Mouse (Mus musculus) hindbrain, embryonic 12.5 days (tissue): Measurements from ENCODE around the gene Sox6. TPM values are rescaled to one million over a fixed set of nuclear protein-coding genes. Genes with fewer than 3 reads are reported as not detected.

Source experiments
- ATAC-seq: fragments of 200-750 bp; cut with Nextera tagmentation; 2 replicates; pipeline ENCODE4 v1.8.0; 2017; ENCODE audit warnings: moderate TSS enrichment; ENCODE audit not compliant: low FRiP score
- H3K27ac ChIP-seq: fragments of 300-500 bp; sonication (generic); 2 replicates; pipeline ENCODE4 v1.5.1; 2016; ENCODE audit warnings: mild to moderate bottlenecking
- H3K27me3 ChIP-seq: fragments of 300-500 bp; sonication (generic); 2 replicates; pipeline ENCODE4 v1.6.1; 2016; ENCODE audit warnings: mild to moderate bottlenecking
- H3K36me3 ChIP-seq: fragments of 300-500 bp; sonication (generic); 2 replicates; pipeline ENCODE4 v1.6.1; 2016; ENCODE audit warnings: mild to moderate bottlenecking
- H3K4me1 ChIP-seq: fragments of 300-500 bp; sonication (generic); 2 replicates; pipeline ENCODE4 v1.6.1; 2016
- H3K4me2 ChIP-seq: fragments of 300-500 bp; sonication (generic); replicated peaks from 2 replicates; pipeline ENCODE4 v1.6.1; 2016; ENCODE audit warnings: mild to moderate bottlenecking
- H3K4me3 ChIP-seq: fragments of 300-500 bp; sonication (generic); 2 replicates; pipeline ENCODE4 v1.5.1; 2016; ENCODE audit warnings: mild to moderate bottlenecking
- H3K9ac ChIP-seq: fragments of 300-500 bp; sonication (generic); 2 replicates; pipeline ENCODE4 v1.6.1; 2016; ENCODE audit warnings: mild to moderate bottlenecking, moderate library complexity
- H3K9me3 ChIP-seq: fragments of 300-500 bp; sonication (generic); replicated peaks from 2 replicates; pipeline ENCODE4 v1.6.1; 2016; ENCODE audit warnings: mild to moderate bottlenecking
- WGBS: fragments of 180-500 bp; shearing (Covaris S2); methylation state at CpG from one replicate; pipeline ENCODE4 v1.1.7; 2016; 5-methylcytosine and 5-hydroxymethylcytosine counted together
- polyA plus RNA-seq: library from polyadenylated mRNA; unstranded; fragments of >200 nt; fragmentation: Nextera tagmentation; extraction: Ambion mirVana; gene quantifications from 2 replicates; pipeline ENCODE4 v1.2.1, GENCODE M21; 2016

The Sox6 gene
- polyA plus RNA-seq, 1 experiment from 2014 or later = 55.3 TPM

GRCm38 (mm10) chr7:115580461-115580860 lies 458.1 kb downstream of the Sox6 start:
- Histone ChIP-seq H3K27me3 (no peaks in the 10 kb centered on the region), H3K27ac (no peak overlapping the region), H3K36me3 (no peaks in the 10 kb centered on the region), H3K9ac (no peak overlapping the region), H3K4me1 (no peaks in the 10 kb centered on the region), H3K4me2 (no peak overlapping the region), H3K9me3 (no peaks in the 10 kb centered on the region), H3K4me3 (no peak overlapping the region)
- WGBS = 77% methylated on average over 7 of the region's 7 CpGs
- no peak for ATAC-seq

GRCm38 (mm10) chr7:115579826-115580225 lies 458.8 kb downstream of the Sox6 start:
- H3K4me2 ChIP-seq = no peak overlapping the region
- no peak overlapping the region for H3K4me3 ChIP-seq
- H3K27ac ChIP-seq = no peak overlapping the region
- no peaks in the 10 kb centered on the region for H3K4me1 ChIP-seq
- no peak overlapping the region for H3K9ac ChIP-seq
- WGBS = 84% methylated on average over 3 of the region's 3 CpGs
- H3K36me3 ChIP-seq = no peaks in the 10 kb centered on the region
- no peak for ATAC-seq
- no peaks in the 10 kb centered on the region for H3K9me3 ChIP-seq
- H3K27me3 ChIP-seq = no peaks in the 10 kb centered on the region

DNA sequence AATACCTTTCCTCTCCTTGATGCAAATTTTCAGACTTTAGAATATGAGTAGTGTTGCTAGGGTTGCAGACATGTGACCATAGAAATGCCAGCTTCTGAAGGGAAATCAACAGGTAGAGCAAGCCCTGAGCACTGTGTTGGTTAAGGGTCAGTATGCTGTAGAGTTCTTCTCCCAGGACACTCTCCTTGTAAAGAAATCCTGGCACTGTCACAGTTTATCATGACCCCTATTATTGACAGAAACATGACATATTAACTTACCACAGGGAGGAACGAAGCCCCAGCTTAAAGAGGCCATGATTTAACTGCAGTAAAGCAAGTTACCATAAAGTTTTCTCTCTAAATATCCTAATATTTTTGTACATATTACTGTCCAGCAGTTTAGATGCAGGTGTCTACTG lies 462.2 kb downstream of the Sox6 start:
- Histone ChIP-seq H3K9me3 (no peaks in the 10 kb centered on the region), H3K27ac (no peak overlapping the region), H3K9ac (no peak overlapping the region), H3K4me1 (no peaks in the 10 kb centered on the region), H3K27me3 (no peaks in the 10 kb centered on the region), H3K36me3 (no peaks in the 10 kb centered on the region), H3K4me2 (no peak overlapping the region), H3K4me3 (no peak overlapping the region)
- WGBS = 89% methylated on average over 1 of the region's 1 CpGs
- no peak for ATAC-seq

DNA sequence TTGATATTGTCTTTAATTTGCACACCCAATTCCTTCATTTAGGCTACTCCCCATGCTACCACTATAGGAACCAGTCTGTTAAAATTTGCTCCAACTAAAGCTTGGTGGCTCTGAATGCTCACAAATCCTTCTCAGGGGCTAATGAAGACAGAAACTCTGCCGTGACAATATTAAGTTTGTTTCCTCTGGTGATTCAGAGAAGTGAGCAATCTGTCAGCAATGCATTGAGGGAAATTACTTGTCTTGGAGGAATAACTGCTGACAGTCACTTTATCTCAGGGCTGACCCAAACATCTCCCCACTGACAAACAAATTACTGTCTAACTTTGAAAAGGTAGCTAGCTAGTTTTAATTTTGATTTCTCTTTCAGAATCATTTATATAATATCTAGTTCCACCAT lies 463.8 kb downstream of the Sox6 start:
- no peaks in the 10 kb centered on the region for H3K27me3 ChIP-seq
- no peak overlapping the region for H3K27ac ChIP-seq
- H3K4me1 ChIP-seq = no peaks in the 10 kb centered on the region
- no peaks in the 10 kb centered on the region for H3K36me3 ChIP-seq
- no peak for ATAC-seq
- no peak overlapping the region for H3K4me3 ChIP-seq
- H3K9me3 ChIP-seq = no peaks in the 10 kb centered on the region
- WGBS = 47% methylated on average over 1 of the region's 1 CpGs
- H3K9ac ChIP-seq = no peak overlapping the region
- H3K4me2 ChIP-seq = no peak overlapping the region

DNA sequence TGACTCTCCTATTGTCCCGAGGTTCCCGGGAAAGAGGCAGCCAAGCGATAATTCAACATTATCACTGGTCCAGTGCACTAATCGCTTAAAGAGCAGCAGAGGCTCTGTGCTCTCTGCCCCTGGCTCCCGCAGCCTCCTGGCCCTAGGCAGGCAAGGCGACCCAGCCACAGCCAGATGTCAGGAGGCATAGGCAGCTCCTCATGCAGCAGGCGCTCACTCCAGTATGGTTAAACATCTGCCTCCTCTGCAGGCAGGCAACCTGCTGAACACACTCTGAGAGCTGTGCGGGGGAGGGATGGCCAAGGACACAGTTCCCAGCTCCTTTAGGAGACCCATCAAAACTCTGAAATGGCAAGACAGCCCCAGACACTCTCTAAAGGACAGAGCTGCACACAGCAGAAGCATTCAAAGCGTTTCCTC lies 469.8 kb downstream of the Sox6 start:
- peak overlapping the region; percentile 13; the same call in 1 of the 2 replicates for H3K4me3 ChIP-seq
- no peaks in the 10 kb centered on the region for H3K27me3 ChIP-seq
- H3K4me1 ChIP-seq = peaks cover 37% of the 10 kb centered on the region
- peak overlapping the region; percentile 46; the same call in 1 of the 2 replicates for H3K27ac ChIP-seq
- peak; percentile 92 for ATAC-seq
- H3K9me3 ChIP-seq = no peaks in the 10 kb centered on the region
- peak overlapping the region; percentile 29; the same call in 1 of the 2 replicates for H3K9ac ChIP-seq
- 8% methylated on average over 9 of the region's 9 CpGs for WGBS
- H3K36me3 ChIP-seq = no peaks in the 10 kb centered on the region
- H3K4me2 ChIP-seq = peak overlapping the region; percentile 45

DNA sequence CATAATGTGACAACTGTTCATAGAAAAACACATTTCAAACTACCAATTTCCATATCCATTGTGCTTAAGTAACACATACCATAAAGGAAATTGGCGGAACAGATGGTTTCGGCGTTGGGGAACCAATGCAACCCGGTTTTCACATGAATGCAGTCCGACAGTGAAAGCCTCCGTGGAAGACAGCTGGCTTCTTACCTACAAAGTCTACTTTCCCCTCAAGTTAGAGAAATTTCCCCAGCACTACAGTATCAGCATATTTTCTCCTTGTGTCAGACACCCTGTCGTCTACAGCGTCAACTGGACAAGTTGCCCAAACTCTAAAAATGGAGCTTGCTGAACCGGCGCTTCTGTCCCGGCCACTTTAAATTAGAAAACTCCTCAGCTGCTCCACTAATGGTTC lies 470.3 kb downstream of the Sox6 start:
- 21% methylated on average over 11 of the region's 11 CpGs for WGBS
- no peaks in the 10 kb centered on the region for H3K9me3 ChIP-seq
- H3K9ac ChIP-seq = no peak overlapping the region
- peaks cover 42% of the 10 kb centered on the region for H3K4me1 ChIP-seq
- peak overlapping the region; percentile 13; the same call in 1 of the 2 replicates for H3K4me3 ChIP-seq
- peak overlapping the region; percentile 66 for H3K27ac ChIP-seq
- H3K36me3 ChIP-seq = no peaks in the 10 kb centered on the region
- peak; percentile 23 for ATAC-seq
- peak overlapping the region; percentile 45 for H3K4me2 ChIP-seq
- no peaks in the 10 kb centered on the region for H3K27me3 ChIP-seq

- peaks cover 43% of the 10 kb centered on the region for H3K4me1 ChIP-seq
Observed at GRCm38 (mm10) chr7:115566818-115567217, 471.8 kb downstream of the Sox6 start.

DNA sequence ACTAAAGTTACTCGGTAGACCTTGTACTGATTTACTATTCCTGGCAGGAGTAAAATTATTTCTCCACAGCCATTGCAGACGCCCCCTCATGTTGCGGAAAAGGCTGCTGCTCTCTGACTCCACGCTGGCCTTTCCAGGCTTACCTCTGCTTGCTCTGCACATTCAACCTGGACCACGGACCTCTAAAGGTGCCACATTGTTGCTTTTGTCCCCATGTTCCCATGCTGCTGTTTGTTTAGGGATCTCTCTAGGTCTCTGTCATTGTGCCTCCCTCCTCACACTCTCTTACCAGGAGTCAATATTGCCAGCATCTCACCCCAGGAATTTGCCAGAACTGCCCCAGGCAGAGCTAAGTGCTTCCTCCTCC lies 473.6 kb downstream of the Sox6 start:
- no peak overlapping the region for H3K9ac ChIP-seq
- no peak overlapping the region for H3K27ac ChIP-seq
- H3K4me2 ChIP-seq = no peak overlapping the region
- WGBS = 58% methylated on average over 5 of the region's 5 CpGs
- no peaks in the 10 kb centered on the region for H3K27me3 ChIP-seq
- H3K9me3 ChIP-seq = no peaks in the 10 kb centered on the region
- no peak for ATAC-seq
- peaks cover 43% of the 10 kb centered on the region for H3K4me1 ChIP-seq
- no peaks in the 10 kb centered on the region for H3K36me3 ChIP-seq
- H3K4me3 ChIP-seq = no peak overlapping the region

More at GRCm38 (mm10) chr7:115566818-115567217, 471.8 kb downstream of the Sox6 start:
- Histone ChIP-seq H3K9me3 (no peaks in the 10 kb centered on the region), H3K27me3 (no peaks in the 10 kb centered on the region), H3K9ac (no peak overlapping the region), H3K4me2 (no peak overlapping the region), H3K27ac (no peak overlapping the region), H3K4me3 (no peak overlapping the region), H3K36me3 (no peaks in the 10 kb centered on the region)
- no peak for ATAC-seq
- 94% methylated on average over 2 of the region's 2 CpGs for WGBS

- Histone ChIP-seq H3K9me3 (no peaks in the 10 kb centered on the region), H3K4me3 (no peak overlapping the region), H3K4me1 (peaks cover 43% of the 10 kb centered on the region), H3K9ac (no peak overlapping the region), H3K27me3 (no peaks in the 10 kb centered on the region), H3K27ac (peak overlapping the region; percentile 3), H3K36me3 (no peaks in the 10 kb centered on the region), H3K4me2 (no peak overlapping the region)
- 12% methylated on average over 6 of the region's 6 CpGs for WGBS
- no peak for ATAC-seq
Observed at GRCm38 (mm10) chr7:115564359-115565059, 474.1 kb downstream of the Sox6 start.

- Histone ChIP-seq H3K9ac (no peak overlapping the region), H3K27ac (no peak overlapping the region), H3K27me3 (no peaks in the 10 kb centered on the region), H3K4me3 (no peak overlapping the region), H3K9me3 (no peaks in the 10 kb centered on the region), H3K4me2 (no peak overlapping the region), H3K4me1 (no peaks in the 10 kb centered on the region), H3K36me3 (no peaks in the 10 kb centered on the region)
- 89% methylated on average over 3 of the region's 3 CpGs for WGBS
- ATAC-seq = no peak
Observed at GRCm38 (mm10) chr7:115556677-115557076, 481.9 kb downstream of the Sox6 start.

DNA sequence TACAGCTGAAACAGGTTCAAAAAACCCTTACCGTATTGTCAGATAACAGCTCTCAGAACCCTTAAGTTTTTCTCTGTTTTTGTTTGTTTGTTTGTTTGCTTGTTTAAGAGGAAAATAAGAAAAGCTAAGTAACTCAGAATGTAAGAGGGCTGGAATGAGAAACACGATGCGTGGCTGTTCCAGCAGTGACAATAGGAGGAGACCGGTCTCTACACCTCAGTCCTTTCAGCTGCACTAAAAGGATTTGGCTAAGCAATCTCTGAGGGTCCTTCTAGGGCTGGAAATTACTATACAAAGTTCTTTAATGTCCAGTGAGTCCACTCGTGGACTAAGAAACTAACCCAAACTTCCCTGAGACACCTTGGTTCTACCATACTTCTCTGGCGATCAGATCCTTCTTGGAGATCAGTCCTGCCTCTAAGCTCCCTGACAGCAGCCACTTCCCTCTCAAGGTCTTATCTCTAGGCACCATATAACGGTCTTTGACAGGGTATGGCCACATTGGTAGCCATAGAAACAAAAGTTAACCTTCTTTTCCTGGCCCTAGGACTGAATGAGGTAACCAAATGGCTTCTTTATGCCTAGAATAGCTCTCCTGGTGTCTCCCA lies 488.3 kb downstream of the Sox6 start:
- H3K36me3 ChIP-seq = no peaks in the 10 kb centered on the region
- no peaks in the 10 kb centered on the region for H3K4me1 ChIP-seq
- H3K27me3 ChIP-seq = no peaks in the 10 kb centered on the region
- H3K9me3 ChIP-seq = no peaks in the 10 kb centered on the region
- ATAC-seq = no peak
- H3K27ac ChIP-seq = no peak overlapping the region
- H3K4me2 ChIP-seq = no peak overlapping the region
- H3K4me3 ChIP-seq = no peak overlapping the region
- H3K9ac ChIP-seq = no peak overlapping the region
- WGBS = 85% methylated on average over 7 of the region's 7 CpGs

GRCm38 (mm10) chr7:115549670-115550069 lies 488.9 kb downstream of the Sox6 start:
- H3K9me3 ChIP-seq = no peaks in the 10 kb centered on the region
- no peak overlapping the region for H3K27ac ChIP-seq
- no peak overlapping the region for H3K4me2 ChIP-seq
- H3K36me3 ChIP-seq = no peaks in the 10 kb centered on the region
- H3K27me3 ChIP-seq = no peaks in the 10 kb centered on the region
- no peak overlapping the region for H3K4me3 ChIP-seq
- WGBS = 85% methylated on average over 4 of the region's 4 CpGs
- no peak overlapping the region for H3K9ac ChIP-seq
- H3K4me1 ChIP-seq = no peaks in the 10 kb centered on the region
- ATAC-seq = no peak
